Mouse (Mus musculus) mesoderm, embryonic 11.5 days (tissue): ENCODE measurements around the gene Xirp1.

Source experiments
- DNase-seq: peaks from one replicate; pipeline ENCODE4 v3.0.0-alpha.2; 2012; ENCODE audit warnings: low read depth, low spot score

Gene Xirp1

DNA sequence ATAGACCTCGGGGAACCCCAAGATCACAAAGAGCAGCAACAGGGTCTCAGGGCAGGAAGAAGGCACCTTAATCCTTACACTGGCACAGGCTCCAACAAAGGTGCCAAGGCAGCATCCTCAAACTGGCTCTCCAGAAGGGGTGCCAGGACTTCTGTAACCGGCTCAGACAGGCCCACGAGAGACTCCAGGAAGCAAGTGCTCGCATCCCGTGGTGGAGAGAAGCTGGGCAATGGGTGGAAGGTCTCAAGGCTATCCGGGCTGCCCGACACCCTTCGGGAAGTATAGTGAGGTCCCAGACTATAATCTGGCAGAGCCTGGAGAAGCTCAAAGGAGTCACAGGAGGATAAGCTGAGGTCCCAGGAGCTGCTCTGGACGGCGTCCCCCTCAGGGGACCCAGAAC lies 51.2 kb downstream of the Xirp1 start:
- no peak for DNase-seq

- DNase-seq = no peak
Observed at GRCm38 (mm10) chr9:119970763-119971656, 52.4 kb downstream of the Xirp1 start.

DNA sequence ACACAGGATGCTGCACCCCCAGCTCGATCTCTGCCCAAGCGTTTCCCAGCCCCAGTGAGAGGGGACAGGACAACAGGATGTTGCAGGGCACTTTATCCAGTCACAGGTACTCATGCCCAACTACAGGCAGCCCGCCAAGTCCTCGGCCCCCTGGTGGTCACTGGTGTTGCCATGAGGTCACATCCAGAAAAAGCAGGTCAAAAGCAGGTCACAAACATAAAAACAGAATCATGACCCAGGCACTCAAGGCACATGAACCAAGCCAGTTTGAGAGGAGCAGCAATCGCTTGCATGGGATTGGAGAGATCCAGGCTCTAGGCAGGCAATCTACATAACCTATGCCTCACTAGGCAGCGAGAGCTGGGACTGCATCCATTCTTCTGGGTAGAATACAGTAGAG lies 53.2 kb downstream of the Xirp1 start:
- peak; percentile 34 for DNase-seq

DNA sequence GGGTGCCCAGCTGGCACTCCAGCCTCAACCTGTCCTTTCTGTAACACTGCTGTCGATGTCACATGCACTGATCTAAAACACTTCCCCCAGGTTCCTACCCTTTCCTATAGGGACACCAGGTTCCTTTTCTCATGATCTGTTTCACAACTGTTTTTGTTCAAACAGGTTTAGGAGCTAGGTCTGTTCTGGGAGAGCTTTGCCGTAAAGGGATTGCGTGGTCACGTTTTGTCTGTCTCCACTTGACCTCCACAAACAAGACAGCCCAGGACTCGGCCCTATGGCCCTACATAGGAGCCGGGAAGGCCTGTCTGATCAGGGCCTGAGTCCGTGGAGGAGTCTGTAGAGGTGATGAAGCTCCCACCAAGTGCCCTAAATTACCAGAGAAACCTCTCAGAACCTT lies 53.6 kb downstream of the Xirp1 start:
- no peak for DNase-seq

DNA sequence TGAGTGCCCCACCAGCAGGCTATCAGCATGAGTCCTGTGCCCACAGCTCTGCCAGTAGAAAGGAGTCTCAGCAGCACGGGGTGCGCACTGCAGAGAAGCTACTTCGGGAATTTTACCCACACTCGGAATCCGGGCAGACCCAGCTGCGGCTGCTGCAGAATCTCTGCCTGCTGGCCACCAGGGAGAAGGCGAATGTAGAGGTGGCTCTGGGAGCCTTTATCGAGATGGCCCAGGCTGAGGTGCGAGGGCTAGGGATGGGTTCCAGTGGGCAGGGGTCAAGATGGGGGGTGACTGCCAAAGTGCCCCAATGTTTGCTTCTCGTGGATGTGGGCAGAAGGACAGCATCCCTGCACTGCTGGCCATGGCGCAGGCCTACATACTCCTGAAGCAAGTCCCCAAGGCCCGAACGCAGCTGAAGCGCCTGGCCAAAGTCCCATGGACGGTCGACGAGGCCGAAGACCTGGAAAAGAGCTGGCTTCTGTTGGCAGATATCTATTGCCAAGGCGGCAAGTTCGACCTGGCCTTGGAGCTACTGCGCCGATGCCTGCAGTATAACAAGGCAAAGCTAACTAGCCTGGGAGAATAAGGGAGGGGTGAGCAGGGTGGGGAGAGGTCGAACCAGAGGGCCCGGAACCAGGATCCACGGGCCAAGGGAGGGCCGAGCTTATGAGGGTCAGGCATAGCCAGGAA lies 57.0 kb downstream of the Xirp1 start:
- no peak for DNase-seq

- no peak for DNase-seq
Observed at GRCm38 (mm10) chr9:119965186-119965585, 58.2 kb downstream of the Xirp1 start.

DNA sequence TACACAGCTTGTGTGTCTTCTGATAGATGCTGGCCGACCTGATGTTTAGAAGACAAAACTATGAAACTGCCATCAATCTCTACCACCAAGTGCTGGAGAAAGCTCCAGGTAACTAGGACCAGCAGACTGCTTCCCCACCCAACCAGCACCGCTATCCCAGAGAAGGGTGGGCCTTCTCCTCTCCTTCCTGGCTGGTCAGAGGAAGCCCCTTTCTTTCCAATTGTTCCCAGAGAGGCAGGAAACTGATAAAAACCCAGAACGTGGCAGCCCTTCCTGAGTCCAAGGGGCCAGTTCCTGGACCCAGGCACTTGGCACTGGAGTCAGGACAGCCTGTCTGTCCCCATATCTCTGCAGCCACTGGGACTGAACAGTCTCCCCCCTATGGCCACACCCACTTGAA lies 59.2 kb downstream of the Xirp1 start:
- DNase-seq = no peak
